ENCODE assay signal across 10 mouse cellular contexts in genomic region chr19:46908977-46909376, GRCm38 (mm10).
A peak's percentile ranks its signal among the peaks of the same experiment; 100 is the strongest.
DNase-seq lines count a peak whose midpoint lies in the region; ATAC-seq and TF ChIP-seq lines count a peak whose summit lies in the region.
"Had no signal": no experiment of that assay in that cellular context is flagged by ENCODE, and none has a peak within 500 bp of the region (broad histone marks: within the 10 kb centered on the region; RNA-seq: fewer than 3 reads in every experiment).

No protein-coding gene starts in this region.

- H3K4me2 ChIP-seq in forebrain, embryonic 12.5 days = no peak overlapping the region
- H3K4me2 ChIP-seq in limb, embryonic 15.5 days = no peak overlapping the region
- H3K4me2 ChIP-seq in forebrain, embryonic 16.5 days (ENCODE audit: low read length) = no peak overlapping the region

- ATAC-seq in forebrain, embryonic 12.5 days (ENCODE audit: low FRiP score) = no peak
- ATAC-seq in limb, embryonic 15.5 days (ENCODE audit: insufficient number of reproducible peaks, low FRiP score, low TSS enrichment, low read depth) = no peak
- ATAC-seq in megakaryocyte-erythroid progenitor cell, adult 5-6 weeks (replicated peaks; ENCODE audit: low FRiP score, low TSS enrichment, poor library complexity, severe bottlenecking) = no peak
- ATAC-seq in forebrain, embryonic 16.5 days = no peak

- TF ChIP-seq CTCF in layer of hippocampus, adult 2 months (conservative IDR thresholded peaks at IDR 0.05) = peak; percentile 50
- TF ChIP-seq CTCF in cortical plate, adult 2 months (IDR thresholded peaks at IDR 0.05; ENCODE audit: extremely low read depth, insufficient read depth, low read length) = no peak

- 35% methylated on average over 4 of the region's 4 CpGs for WGBS in forebrain, embryonic 10.5 days
- 31% methylated on average over 4 of the region's 4 CpGs for WGBS in forebrain, embryonic 12.5 days
- 52% methylated on average over 4 of the region's 4 CpGs for WGBS in limb, embryonic 15.5 days
- WGBS in forebrain, embryonic 16.5 days = 29% methylated on average over 4 of the region's 4 CpGs

- peaks cover 22% of the 10 kb centered on the region for H3K4me1 ChIP-seq in forebrain, embryonic 10.5 days
- H3K4me1 ChIP-seq in forebrain, embryonic 12.5 days = peaks cover 14% of the 10 kb centered on the region; the same call in 1 of the 2 replicates
- peaks cover 13% of the 10 kb centered on the region for H3K4me1 ChIP-seq in cortical plate, adult 2 months (ENCODE audit: control insufficient read depth, insufficient read depth, low read length)
- peaks cover 8% of the 10 kb centered on the region; the same call in 1 of the 2 replicates for H3K4me1 ChIP-seq in limb, embryonic 15.5 days
- H3K4me1 ChIP-seq in forebrain, embryonic 16.5 days (replicated peaks; ENCODE audit: control insufficient read depth, insufficient read depth, low read length) = no peaks in the 10 kb centered on the region

- H3K27ac ChIP-seq in forebrain, embryonic 10.5 days = peak overlapping the region; percentile 53
- no peak overlapping the region for H3K27ac ChIP-seq in forebrain, embryonic 12.5 days
- peak overlapping the region; percentile 94 for H3K27ac ChIP-seq in layer of hippocampus, adult 2 months
- H3K27ac ChIP-seq in cortical plate, adult 2 months (ENCODE audit: insufficient read depth, low read length) = peak overlapping the region; percentile 97
- H3K27ac ChIP-seq in limb, embryonic 15.5 days = peak overlapping the region; percentile 27
- no peak overlapping the region for H3K27ac ChIP-seq in forebrain, embryonic 16.5 days (ENCODE audit: low read length)

- DNase-seq in forebrain, embryonic 10.5 days (ENCODE audit: extremely low spot score, low spot score) = no peak
- peak in 1 of 2 experiments; percentile 50 for DNase-seq in layer of hippocampus, adult 2 months (ENCODE audit: low spot score in 2 of 2)
- DNase-seq in layer of hippocampus, postnatal 10 days (ENCODE audit: low spot score in 2 of 2) = no peak
- DNase-seq: cerebellum, adult 9-11 months; thymus, postnatal 25 days had no signal

- H3K27me3 ChIP-seq in forebrain, embryonic 10.5 days (ENCODE audit: poor library complexity, severe bottlenecking) = no peaks in the 10 kb centered on the region
- no peaks in the 10 kb centered on the region for H3K27me3 ChIP-seq in forebrain, embryonic 12.5 days
- no peaks in the 10 kb centered on the region for H3K27me3 ChIP-seq in limb, embryonic 15.5 days
- H3K27me3 ChIP-seq in forebrain, embryonic 16.5 days (replicated peaks; ENCODE audit: control insufficient read depth, insufficient read depth, low read length) = no peaks in the 10 kb centered on the region

- no peak overlapping the region for H3K4me3 ChIP-seq in forebrain, embryonic 10.5 days
- no peak overlapping the region for H3K4me3 ChIP-seq in forebrain, embryonic 12.5 days (replicated peaks)
- H3K4me3 ChIP-seq in layer of hippocampus, adult 2 months = peak overlapping the region; percentile 0; the same call in 1 of the 2 replicates
- H3K4me3 ChIP-seq in cortical plate, adult 2 months (ENCODE audit: insufficient read depth, low read length) = no peak overlapping the region
- H3K4me3 ChIP-seq in limb, embryonic 15.5 days = no peak overlapping the region
- no peak overlapping the region for H3K4me3 ChIP-seq in forebrain, embryonic 16.5 days (replicated peaks; ENCODE audit: low read length)

- H3K9me3 ChIP-seq in forebrain, embryonic 10.5 days = no peaks in the 10 kb centered on the region
- H3K9me3 ChIP-seq in forebrain, embryonic 12.5 days = no peaks in the 10 kb centered on the region
- no peaks in the 10 kb centered on the region for H3K9me3 ChIP-seq in limb, embryonic 15.5 days
- no peaks in the 10 kb centered on the region for H3K9me3 ChIP-seq in forebrain, embryonic 16.5 days (ENCODE audit: control insufficient read depth, low read length)

- H3K9ac ChIP-seq in forebrain, embryonic 12.5 days = no peak overlapping the region
- H3K9ac ChIP-seq in limb, embryonic 15.5 days = no peak overlapping the region
- H3K9ac ChIP-seq in forebrain, embryonic 16.5 days (replicated peaks; ENCODE audit: low read depth, low read length) = no peak overlapping the region

- peak; percentile 48 for TF ChIP-seq POLR2A in cortical plate, adult 2 months (IDR thresholded peaks at IDR 0.05; ENCODE audit: extremely low read depth, insufficient read depth, low read length)

- H3K36me3 ChIP-seq in forebrain, embryonic 10.5 days (replicated peaks) = peaks cover 4% of the 10 kb centered on the region
- H3K36me3 ChIP-seq in forebrain, embryonic 12.5 days (replicated peaks) = no peaks in the 10 kb centered on the region; the same call in 1 of the 2 replicates
- peaks cover 4% of the 10 kb centered on the region; the same call in 1 of the 2 replicates for H3K36me3 ChIP-seq in limb, embryonic 15.5 days
- H3K36me3 ChIP-seq in forebrain, embryonic 16.5 days (ENCODE audit: control insufficient read depth, insufficient read depth) = no peaks in the 10 kb centered on the region

Comparison
In these comparisons a context has a peak if more than half of its experiments do, and no peak if none do; other contexts are left out.
1. H3K27ac ChIP-seq: peak in forebrain, embryonic 10.5 days (single experiment), layer of hippocampus, adult 2 months (single experiment), cortical plate, adult 2 months (single experiment) and limb, embryonic 15.5 days (single experiment); none in forebrain, embryonic 12.5 days (single experiment) and forebrain, embryonic 16.5 days (single experiment).